Mouse (Mus musculus) cerebellum, adult 8-10 months (tissue): ENCODE measurements around the gene Cdk5rap3.

Experiments
- DNase-seq: peaks from one replicate; pipeline ENCODE4 v3.0.0; 2022

The Cdk5rap3 gene

DNA sequence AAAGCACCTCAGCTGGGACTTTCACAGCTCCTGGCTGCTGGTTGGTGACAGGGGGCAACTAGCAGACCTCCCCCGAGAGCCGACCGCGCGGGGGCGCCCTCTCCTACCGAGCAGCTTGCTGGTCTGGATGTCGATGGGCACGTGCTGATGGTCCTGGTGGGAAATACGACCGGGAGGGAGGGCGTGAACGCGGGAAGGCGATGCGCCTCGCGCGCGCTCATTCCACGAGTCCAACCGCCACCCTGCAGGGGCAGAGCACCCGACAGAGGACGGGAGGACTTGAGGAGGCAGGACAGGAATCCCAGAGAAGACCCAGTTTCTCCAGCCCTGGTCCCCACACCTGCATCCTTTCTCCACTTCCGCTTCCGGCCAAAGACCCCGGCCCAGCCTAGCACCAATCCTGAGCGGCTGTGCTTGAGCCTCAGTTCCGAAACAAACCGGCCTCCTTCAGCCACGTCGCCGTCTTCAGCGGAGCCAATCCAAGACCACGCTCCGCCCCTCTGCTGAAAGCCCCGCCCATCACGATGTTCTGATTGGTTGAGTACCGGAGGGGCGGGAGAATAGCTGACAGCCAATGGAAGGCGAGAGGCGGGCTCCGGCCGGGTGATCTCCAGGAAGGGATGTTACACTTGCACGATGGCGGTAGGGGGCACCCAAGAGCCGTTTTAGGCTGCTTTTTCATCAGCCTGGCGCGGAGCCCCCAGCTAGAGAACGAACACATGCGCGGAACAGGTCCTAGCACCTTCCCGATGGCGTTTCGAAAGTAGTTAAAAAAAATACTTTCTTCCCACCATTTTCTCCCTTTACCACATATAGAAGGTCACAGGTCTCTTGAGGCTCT lies at the start of gene Cdk5rap3:
Cdk5rap3 (minus strand) TSS at position 453 of the 841 bp plus-strand sequence.
- DNase-seq, result peak; percentile 100

DNA sequence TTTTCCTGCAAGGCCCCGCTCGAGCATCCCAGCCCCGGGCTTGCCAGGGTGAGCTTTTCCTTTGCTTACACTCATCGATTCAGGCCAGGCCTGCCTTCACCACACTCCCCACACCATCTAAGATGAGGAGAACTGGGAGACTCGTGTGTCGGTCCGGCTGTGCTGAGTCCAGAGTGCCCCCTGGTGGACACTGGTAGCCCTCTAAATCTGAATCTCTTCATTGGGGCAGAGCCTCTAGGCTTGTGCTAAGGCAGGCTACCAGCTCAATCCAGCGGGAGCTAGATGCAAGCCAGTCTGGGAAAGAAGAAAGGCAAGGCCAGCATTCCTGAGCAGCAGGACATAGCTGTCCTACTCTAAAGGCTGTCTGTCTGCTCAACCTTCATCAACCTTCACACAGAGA lies 47.3 kb upstream of the Cdk5rap3 start:
- peak; percentile 89 for DNase-seq

DNA sequence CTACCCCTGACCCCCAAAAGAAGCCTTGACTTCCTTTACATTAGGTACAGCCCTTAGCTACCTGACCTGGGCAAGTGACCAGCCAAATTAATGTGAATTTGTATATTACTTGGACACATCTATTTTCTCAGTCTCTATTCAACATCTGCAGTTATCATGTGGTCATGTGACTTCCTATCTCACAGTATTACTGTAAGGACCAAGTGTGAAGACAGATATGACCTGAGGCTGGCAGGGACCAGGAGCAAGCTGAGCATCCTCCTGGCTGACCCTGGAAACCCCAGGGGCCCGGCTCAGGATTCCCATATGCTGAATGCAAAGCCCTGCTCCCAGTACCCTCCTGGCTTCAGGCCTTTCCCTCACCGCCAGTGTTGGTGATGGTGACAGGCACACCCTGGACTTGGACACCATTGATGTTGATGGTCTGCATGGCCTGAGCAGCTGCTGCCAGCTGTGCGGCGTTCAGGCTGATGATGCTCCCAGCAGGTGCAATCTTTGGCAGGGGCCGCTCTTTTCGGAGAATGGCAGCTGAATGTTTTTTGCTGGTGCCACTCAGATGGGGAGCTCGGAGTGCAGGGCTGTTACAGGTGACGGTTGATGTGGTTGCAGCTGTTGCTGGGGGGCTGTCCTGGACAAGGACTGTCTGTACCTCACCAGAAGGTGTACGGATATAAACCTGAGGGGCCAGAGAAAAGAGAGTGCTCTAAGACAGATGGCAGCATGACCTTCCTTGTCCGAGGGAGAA lies 40.9 kb upstream of the Cdk5rap3 start:
- DNase-seq, result no peak

DNA sequence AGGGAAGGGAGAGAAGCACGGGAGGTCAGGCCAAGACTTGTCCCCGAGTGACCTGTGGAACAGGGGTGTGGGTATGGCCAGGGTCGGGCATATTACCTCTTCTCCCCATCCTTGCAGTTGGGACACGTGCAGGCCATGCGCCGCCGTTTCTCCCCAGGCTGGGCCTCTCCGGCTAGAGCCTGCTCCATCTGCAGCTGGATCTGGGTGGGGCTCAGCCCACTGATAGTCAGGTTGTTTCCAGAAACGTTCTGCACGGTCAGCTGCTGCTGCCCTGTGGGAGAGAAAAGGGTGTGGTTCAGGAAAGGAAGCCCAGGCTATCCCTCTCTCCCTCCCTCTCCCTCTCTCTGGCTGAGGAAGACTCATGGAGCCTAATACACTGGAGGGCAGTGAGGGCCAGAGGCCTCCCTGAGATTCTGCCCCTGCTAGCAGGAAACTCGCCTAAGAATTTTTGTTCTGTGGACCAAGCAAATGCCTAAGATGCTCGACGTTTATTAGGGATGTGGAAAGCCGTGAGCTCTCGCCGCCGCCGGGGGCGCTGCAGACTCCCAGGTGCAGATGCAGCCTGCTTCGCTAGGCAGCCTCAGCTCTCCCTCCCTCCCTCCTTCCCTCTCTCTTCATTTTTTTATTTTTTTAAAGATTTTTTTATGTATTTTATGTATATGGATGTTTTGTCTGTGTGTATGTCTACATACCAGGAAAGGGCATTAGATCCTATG lies 39.9 kb upstream of the Cdk5rap3 start:
- DNase-seq, result no peak

DNA sequence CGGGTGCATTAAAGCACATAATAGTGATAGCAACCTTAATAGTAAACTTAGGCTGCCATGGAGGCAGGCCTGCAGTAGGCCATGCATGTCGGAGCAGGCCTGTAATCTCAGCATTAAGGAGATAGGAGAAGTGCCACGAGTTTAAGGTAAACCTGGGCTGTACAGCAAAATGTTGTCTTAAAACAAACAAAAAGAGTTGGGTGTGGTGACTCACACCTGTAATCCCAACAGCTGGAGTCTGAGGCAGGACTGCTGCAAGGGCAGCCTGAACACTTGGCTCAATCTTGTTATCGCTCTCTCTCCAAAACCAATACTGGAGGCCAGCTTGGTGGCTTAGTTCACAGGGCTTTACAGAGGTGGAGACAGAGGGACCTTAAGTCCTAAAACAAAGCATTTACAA lies 38.8 kb upstream of the Cdk5rap3 start:
- no peak for DNase-seq

DNA sequence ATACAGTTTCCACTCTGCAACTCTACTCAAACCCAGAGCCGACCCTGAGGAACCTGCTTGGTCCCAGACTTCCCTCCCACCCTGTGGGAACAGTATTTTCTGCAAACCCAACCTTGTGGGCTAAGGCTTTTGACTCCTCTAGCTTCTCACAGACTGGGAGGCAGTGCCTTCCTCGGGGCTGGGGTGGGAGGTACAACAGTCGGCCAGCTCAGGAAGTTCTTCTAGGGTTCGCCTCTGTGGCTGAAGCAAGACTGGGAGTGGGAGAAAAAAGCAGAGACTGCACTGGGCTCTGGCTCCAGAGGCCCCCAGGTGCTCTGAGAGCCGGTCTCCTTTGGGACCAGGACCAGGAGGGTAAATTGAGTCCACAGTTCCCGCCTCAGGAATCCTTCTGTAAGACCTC lies 36.6 kb upstream of the Cdk5rap3 start:
- no peak for DNase-seq

DNA sequence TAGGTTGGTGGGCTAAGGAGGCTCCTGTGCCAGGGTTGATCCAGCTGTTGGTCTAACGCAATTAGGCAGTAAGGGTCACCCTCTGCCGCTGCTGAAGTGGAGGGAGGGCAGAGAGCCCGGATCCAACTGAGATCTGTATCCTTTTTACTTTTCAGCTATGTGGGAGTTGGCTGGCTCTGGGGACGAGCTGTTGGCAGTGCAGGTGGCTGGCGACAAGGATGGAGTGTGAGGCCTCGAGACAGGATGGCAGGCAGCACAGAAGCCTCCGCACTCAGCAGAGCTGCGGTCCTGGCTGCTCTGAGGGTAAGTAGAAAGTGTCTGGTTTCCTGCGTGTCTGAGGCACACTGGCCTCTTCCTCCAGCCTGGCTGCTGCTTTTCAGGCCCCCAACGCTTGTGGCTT lies 36.1 kb upstream of the Cdk5rap3 start:
- no peak for DNase-seq

DNA sequence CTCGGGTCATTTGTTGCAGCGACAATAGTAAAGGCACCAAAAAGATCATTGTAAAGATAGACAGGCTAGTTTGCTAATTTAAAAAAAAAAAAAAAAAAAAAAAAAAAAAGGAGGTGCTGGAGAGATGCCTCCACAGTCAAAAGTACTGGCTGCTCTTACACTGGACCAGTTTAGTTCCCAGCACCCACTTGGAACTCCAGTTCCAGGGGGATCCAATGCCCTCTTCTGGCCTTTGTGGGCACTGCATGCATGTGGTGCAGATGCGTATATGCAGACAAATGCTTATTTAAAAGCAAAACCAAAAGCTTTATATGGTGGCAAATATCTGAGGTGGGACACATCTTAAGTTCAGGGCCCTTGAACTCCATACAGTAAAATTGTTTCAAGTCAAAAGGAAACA lies 34.5 kb upstream of the Cdk5rap3 start:
- no peak for DNase-seq

DNA sequence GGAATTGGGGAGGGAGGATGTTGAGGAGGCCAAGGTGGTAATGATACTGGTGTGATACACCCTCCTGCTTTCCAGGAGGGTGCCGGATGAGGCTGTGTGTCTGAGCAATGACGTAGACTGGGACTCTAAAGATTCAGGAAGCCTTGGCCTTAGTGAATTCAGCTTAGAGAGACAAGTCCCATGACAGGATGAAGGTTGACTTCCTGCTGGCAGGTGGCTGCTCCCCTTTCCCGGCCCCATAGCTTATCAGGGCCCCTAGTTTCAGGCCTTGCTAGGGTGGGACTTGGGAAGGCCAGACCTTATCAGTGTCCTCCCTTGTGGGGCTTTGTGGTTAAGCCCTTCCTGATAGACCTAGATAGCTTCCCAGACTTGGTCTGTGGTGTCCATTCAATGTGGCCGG lies 31.6 kb upstream of the Cdk5rap3 start:
- no peak for DNase-seq

DNA sequence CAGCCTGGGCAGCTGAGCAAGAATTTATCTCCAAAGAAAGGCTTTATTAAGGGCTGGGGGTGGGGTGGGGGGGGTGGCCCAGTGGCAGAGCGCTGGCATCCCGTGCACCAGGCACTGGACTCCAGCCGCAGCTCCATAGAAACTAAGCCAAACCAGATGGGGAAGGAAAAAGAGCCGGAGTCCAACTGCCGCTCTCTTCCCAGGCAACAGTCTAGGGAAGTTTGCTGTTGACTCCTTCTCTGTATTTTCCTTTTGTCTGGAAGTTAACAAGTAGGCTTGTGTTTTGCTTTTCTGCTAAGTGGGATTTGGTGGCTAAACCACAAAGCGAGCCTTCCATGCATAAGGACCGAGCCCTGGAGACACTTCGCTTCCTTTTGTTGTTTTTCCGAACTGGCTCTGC lies 30.2 kb upstream of the Cdk5rap3 start:
- DNase-seq, result no peak

DNA sequence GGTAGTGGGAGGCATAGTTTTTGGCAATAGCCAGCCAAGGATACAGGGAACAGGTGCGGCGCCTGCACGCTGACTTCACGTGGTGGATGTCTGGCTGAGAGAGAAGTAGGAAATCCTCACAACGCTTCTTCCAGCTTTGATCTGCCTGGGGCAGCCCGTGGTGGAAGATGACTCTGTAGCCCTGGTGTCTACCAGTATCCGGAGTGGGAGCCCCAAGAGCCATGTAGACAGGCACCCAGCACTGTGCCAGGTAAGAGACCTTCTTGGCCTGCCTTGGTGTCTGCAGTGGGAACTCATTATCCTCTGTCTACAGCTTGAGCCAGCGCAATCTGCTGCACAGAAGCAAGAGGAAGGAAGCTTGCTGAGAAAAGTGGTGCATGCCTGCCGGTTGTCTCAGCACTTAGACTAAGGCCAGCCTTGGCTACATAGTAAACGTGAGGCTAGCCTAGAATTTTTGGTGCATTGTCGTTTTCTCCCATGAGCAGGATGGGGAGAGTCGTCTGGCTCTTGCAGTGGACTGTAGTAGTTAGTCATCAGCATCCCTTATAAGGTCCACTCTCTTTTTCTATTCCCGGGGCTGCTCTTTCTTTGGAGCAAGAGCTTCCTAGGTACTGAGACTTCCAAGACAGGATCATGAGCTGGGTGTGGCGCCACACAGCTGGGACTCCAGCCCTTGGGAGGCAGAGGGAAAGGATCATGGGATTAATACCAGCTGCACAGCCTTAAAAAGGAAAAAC lies 28.7 kb upstream of the Cdk5rap3 start:
- DNase-seq, result no peak

DNA sequence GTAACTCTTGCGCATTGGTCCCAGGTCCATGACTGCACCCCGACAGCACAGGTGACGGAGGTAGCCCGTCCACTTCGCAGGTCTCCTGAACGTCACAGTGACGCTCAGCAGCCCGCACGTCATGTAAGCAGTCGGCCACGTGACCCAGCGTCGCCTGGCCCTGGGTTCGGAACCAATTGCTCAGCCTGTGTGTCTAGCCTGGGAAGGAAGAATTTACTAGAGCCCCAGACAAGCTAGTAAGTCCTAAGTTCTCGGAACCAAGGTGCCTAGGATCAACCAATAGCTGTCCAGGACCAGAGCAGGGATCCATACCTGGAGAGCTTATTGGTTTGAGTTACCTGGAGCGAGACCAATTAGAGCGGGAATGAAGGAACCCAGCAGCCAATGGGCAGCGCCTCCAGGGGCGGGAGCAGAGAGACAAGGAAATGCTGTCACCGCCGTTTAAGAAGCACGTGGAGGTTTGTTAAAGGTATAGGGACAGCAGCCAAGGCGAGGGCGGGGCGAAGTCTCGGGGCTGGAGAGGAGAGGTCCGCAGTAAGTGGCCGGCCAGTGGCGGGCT lies 27.5 kb upstream of the Cdk5rap3 start, which contains the start of gene Pnpo:
Pnpo (minus strand) TSS at position 241 of the 559 bp plus-strand sequence.
- peak; percentile 90 for DNase-seq

DNA sequence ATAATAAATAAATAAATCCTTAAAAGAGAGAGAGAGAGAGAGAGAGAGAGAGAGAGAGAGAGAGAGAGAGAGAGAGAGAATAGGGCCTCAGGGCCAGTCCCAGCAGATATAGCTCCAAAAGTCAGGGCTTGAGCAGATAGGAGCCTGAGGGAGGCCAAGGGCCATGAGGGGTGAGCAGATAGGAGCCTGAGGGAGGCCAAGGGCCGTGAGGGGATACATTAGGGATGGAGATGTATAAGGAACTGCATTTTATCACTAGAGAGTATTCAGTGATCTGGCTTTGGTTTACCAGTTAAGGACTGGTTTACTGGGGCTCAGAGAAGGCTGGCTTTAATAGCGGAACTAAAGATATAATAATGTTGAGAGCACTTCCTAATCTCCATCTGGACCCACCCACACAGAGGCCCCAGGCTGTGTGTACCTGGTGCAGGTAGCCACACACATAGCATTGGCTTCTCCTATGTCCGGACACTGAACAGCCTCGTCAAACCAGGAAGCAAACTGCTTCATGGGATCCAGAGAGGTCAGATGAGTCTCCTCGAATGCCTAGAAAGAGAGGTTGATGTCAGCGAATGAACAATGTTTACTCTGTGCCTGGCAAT lies 25.8 kb upstream of the Cdk5rap3 start:
- DNase-seq, result no peak

DNA sequence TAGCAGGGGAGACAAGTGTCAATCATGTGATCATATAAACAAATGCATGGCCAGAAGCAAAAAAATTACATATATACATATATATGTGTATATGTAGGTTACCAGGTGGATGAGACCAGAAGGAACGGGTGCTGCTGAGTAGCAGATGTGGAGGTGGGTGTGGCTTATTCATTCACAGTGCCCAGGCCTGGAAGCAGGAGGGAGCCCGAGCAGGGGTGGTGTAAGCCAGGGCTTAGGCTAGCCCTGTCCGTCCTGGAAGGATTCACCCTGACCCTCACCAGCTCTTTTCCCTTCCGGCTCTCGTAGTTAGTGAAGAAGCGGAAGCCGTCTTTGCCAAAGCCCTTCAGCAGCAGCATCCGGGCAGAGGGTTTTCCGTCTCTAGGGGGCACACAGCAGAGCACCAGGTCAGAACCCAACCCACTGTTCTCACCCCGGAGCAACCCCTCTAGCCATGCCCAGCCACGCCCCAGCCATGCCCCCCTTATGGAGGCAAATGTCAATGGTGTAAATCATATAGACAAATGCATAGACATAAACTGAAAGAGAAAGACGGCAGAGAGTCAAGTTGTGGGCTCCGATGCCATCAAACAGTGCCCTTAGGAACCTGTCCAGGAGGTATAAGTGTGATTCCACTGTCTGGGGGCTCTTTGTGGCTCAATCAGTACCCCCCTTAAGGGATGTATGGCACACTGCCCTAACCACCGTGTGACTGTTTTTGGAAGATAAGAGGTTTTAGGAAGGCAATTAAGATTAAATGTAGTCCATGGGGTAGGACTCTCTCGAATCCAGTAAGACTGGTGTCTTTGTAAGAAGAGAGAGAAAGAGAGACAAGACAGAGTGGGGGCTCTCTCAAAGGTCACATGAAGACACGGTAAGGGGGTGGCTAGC lies 24.5 kb upstream of the Cdk5rap3 start:
- no peak for DNase-seq

DNA sequence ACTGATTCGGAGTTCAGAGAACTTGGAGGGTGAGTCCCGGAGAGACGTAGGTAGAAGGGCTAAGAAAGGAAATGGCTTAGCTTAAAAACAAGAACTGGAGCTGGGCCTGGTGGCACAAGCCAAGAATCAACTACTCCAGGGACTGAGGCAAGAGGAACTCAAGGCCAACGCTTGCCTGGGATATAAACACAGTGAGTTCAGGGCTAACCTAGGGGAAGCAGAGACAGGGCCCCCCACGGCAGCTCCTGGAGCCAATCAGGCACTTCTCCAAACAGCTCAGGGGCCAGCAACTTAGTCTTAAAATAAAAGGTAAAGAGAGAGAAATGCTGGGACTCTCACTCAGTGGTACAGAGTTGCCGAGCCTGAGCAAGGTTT lies 22.1 kb upstream of the Cdk5rap3 start:
- DNase-seq, result no peak

DNA sequence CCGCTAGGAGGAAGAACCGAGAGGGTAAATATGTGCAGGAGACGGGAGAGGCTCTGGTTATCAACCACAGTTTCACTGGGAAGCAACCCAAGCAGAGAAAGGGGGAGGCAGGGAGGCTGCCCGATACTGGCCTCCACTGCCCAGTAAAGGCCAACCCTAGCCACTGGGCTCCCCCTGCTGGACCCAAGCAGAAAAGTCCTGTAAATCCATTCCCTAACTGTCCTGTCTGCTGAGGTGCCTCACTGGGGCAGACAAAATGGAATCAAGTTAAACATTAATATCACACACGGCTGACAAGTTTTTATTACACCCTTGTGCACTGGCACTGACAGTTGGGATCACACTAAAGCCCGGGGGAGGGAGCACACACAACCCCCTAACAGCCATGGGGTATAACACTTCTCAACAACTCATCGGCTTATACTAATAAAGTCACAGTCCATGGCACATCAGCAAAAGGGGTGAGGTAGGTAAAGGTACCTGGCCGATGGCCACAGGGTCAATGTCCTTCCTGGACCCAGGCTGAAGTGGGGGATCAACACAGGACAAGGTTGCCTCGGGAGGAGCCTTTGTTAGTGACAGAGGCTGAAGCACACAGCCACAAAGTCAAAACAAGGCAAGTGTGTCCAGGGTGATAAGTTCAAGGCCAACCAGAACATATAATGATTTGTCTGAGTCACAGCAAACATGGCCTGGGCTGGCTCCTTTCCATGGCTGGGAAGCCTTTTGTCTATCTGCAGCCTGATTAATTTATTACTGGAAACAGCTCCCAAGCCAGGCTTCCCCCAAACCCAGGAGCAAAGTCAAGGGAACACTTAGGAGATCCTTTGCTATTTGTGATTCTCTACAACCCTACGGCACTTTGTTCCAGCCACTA lies 21.5 kb upstream of the Cdk5rap3 start:
- no peak for DNase-seq

DNA sequence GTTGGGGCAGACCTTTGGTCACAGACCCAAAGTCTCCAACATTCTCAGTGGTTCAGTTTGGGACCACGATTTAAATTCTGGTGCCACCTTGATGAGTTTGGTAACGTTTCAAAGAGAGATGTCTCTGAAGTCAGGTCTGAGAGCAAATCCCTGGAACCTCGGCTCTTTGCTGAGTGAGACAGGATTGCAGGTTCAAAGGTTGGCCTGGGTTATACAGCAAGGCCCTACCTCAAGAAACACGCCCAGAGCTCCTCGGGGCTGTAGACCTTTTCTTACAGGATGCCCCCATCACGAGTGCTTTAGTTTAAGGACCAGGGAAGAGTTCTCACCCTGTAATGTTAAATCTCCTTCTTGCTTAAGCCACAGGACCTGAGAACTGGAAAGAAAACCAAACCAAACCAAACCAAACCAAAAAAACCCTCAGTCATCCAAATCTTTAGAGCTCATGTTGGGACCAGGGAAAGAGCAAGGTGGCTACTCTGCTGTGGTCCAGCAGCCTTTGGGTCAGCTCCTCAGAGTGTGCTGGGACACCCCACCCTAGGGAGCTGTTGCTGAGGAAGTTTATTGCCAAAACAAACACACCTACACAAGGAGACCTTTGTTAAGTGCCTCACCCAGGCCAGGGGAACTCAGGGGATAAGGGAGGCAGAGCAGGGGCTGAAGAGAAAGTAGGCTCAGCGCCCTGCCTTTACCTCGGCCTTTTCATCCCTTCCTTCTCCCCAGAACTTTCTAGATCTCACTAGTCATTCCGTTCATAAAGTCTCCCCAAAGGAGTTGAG lies 19.8 kb upstream of the Cdk5rap3 start:
- DNase-seq, result no peak

DNA sequence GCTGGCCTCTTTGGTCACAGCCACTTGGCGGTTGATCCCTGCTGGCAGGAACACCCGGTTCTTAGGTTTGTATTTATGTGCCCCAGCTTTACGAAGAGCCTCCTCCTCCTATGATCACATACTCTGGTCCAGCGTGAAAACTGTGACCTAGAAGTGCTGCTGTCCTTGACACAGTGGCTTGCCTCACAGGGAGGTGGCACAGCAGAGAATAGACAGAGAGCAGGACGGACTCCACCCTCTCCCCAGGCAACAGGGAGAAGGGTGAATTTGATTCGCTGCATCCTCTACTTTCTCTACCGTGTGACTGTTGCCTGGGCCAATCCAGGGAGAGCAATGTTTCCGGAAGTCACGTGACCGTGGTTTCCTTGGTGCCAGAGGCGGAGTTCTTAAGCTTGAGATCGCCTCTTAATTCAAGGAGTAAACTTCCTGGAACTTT lies 18.6 kb upstream of the Cdk5rap3 start:
- no peak for DNase-seq
